Mouse (Mus musculus) inflammation-experienced regulatory T-cells, adult 6 months (primary cell): ENCODE results near the gene Mdga1. TPM values are rescaled to one million over a fixed set of nuclear protein-coding genes. Genes with fewer than 3 reads are reported as not detected.
"Not testable (repeated sequence)": the region's sequence is repeated elsewhere in the genome, so short reads cannot be mapped to it uniquely, and the experiment has no call there.

Experiments used
- ATAC-seq: one replicate; pipeline ENCODE4 v1.8.0; 2017
- polyA plus RNA-seq, 3 experiments: library from polyadenylated mRNA; unstranded; fragments of 100-300 nt; shearing (Covaris generic); gene quantifications; one replicate each; pipeline ENCODE4 v1.2.1; 2017

The Mdga1 gene
- polyA plus RNA-seq, 3 experiments from 2014 or later, result not detected

DNA sequence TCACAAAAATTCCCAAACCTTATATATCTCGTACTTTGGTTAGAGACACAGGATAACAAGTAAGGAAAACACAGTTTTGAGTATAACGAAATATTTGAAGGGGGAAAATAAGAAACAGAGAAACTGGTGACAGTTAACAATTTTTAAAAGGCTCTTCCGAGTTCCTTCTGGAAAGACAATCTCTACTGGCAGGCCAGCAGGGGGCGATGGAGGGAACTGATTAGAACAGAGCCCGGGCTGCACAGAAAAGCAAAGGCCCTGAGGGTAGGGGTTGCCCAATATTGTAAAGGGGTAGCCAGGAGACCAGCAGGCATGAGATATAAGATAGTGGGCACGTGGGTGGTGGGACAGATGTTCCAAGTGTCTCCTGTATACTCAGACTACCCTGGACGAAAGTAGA is 173.8 kb downstream of the Mdga1 start:
- ATAC-seq, result no peak

DNA sequence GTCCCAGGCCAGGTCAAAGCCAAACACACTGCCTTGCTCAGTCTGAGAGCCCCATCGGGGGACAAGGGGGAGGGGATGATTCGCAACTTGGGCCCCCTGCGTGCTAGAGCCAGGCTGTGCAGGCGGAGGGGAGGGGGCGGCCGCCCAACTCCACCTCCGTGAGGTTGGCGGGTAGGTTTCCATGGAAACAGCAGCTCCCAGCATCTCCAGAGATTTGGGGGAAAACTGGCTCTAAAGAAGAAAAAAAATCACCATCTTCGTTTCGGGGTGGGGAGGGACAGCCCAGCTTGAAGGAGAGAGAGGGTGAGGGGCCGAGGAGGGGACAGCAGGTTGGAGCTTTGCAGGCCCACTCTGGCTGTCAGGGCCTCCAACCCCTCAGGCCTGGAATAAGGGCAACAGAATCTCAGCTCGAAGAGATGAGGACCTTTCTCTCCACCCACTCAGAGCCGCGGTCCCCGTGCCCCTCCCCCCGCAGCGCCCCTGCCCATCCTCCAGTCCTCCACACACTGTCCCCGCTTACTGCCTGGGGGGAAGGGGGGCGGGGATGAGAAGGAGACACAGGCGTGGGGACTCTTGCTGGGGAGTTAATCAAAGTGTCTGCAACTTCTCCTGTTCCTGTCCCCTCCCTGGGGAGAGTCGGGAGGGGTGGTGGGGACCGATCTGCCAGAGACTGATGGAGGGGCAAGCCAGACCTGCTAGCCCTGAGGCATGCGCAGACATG is 174.7 kb downstream of the Mdga1 start:
- ATAC-seq, result no peak

DNA sequence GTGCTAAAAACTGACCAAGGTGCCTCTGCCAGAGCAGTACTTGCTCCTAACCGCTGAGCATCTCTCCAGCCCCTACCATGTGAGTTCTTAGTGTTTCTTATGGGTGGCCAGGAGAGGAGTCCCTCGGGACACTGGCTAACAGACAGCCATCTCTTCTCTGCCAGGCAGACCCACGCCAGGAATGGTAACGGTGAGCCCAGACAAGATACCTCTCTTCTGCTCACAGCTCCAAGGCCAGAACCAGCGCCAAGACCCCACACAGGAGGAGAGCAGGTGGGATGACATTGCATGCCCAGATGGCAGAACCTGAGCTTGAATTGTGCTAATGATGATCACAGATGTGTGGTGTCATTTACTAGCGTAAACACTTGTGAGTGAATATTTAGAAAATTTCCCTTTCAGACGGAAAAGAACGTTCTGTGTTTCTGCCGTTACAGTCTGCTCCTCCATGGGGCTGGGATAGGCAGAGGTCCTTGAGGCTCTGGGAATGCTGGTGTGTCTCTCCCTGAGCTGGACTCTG is 178.3 kb downstream of the Mdga1 start:
- ATAC-seq, result no peak

DNA sequence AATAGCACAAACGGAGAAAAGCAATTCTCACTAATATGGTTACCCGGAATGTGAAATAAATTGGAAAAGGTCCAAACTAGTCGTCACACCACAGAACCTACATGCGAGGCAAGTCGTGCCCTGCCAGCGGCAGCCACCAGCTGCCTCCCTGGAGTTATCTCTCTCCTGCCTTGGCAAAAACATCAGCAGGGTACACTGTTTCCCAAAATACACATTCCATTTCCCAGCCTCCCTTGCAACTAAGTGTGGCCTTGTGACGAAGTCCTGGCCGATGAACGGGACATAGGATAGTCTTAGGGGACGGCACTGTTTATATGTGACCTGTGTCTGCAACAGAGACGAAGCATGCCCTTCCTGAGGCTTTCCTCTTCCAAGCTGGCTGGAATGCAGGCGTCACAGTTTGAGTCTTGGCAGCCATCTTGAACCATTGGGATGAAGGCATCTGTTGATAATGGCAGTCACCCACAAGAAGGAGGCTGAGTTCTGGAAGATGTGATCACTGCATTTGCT is 179.6 kb downstream of the Mdga1 start:
- ATAC-seq, result no peak

DNA sequence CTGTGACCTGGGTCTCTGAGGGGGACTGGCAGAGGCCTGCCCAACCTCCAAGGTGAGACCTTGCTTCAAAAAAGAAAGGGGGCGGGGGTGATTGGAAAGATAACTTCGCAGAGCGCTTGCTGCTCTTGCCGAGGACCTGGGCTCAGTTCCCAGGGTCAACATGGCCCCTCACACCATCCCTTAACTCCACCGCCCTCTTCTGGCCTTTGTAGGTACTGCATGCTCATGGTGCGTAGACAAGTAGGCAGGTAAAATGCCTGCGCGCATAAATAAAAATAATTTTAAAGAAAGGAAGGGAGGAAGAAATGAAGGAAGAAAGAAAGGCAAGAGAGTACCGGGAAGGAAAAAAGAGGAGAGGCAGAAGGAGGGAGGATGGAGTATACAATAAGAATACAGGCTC is 180.2 kb downstream of the Mdga1 start:
- ATAC-seq, result no peak

DNA sequence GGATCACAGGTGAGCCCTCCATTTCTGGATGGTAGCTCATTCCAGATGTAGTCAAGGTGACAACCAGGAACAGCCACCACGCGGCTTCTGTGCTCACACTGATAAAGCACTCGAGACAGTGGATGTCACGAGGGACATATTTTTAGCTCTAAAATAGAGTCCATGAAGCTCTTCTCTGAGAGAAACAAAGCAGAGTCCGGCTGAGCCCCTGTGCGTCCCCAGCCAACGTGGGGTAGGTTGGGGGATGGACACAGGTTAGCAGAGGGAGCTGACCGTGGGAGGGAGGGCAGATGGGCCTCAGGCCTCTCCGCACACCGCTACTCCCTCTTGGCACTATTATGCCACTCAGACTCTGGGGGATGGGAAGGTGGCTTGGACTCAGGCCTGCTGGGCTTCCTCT is 181.3 kb downstream of the Mdga1 start:
- ATAC-seq, result no peak

DNA sequence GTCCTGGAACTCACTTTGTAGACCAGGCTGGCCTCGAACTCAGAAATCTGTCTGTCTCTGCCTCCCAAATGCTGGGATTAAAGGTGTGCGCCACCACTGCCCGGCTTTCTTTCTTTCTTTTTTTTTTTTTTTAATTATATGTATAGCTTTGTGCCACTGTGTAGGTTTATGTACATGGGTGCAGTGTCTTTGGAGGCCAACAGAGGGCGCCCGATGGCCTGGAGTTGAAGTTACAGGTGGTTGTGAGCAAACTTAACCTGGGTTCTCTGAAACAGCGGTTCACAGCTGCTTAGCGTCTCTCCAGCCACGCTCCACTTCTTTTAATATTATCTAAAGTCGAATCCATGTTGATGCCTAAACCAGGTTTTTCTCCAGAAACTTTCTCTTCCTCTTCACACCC is 185.1 kb downstream of the Mdga1 start:
- ATAC-seq, result no peak

DNA sequence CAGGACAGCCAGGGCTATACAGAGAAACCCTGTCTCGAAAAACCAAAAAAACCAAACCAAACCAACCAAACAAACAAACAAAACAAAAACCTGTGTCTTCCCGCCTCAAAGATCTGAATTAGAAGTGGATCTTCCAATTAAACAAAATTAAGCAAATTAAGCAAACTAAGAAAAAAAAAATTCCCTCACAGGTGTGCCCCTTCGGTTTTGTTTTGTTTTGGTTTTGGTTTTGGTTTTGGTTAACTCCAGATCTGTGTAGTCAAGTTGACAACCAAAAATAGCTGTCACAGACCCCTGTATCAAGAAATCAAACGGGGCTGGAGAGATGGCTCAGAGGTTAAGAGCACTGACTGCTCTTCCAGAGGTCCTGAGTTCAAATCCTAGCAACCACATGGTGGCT is 188.4 kb downstream of the Mdga1 start:
- not testable (repeated sequence) for ATAC-seq

DNA sequence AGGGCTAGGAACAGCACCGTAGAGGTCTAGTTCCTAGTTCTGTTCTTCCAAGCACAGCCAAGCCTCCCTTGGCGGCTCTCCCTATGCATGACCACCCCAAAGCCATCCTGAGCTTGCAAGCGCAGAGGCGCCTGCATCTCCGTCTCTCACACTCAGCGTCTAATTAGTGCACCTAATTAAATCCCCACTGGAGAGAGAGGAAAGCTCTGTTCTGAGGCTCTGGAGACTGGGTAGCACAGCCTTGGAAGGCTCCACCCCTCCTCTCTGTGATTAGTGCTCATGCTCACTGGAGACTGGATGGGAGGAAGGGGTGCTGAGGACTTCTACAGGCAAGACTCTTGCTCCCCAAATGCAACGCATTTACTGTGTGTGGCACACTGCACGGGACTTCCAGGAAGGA is 191.9 kb downstream of the Mdga1 start:
- no peak for ATAC-seq

Other genes with a start within 250 kb of the Mdga1 start
- 10 to 100 TPM; 17.4 to 33.0 (median 17.9) TPM for gene Zfand3, start 34.6 kb upstream of the Mdga1 start, polyA plus RNA-seq